Mouse (Mus musculus): ENCODE data around the gene Papss2. TPM values are rescaled to one million over a fixed set of nuclear protein-coding genes. Genes with fewer than 3 reads are reported as not detected.

The Papss2 gene
- polyA plus RNA-seq, 1 experiment: 4.1 TPM

DNA sequence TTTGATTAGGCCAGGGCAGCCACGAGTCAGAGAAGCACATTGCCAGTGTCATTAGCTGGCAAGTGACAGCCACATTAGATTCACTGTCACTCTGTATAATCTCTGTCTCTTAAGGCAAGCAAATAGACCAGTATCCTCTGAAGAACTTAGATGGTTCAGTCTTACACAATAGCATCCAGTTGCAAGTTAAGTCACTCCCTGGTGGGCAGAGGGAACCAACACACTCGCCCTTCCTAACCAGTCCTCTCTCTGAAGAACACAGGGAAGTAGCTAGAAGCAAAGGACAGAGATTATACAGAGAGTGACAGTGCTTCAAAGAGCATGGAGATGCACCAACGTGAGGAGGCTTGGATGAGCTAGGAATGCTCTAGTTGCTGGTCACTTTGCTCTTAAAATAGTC, 42.3 kb upstream of the Papss2 start:
- Histone ChIP-seq H3K27me3 (ENCODE audit: control insufficient read depth, insufficient read depth, low read length, poor library complexity, severe bottlenecking) (no peaks in the 10 kb centered on the region), H3K4me3 (ENCODE audit: low read depth, low read length) (no peak overlapping the region), H3K9ac (ENCODE audit: low read depth, poor library complexity, severe bottlenecking) (no peak overlapping the region), H3K27ac (ENCODE audit: insufficient read depth, low read length) (no peak overlapping the region), H3K4me1 (ENCODE audit: control insufficient read depth, insufficient read depth, low read length) (no peaks in the 10 kb centered on the region), H3K9me3 (replicated peaks; ENCODE audit: control insufficient read depth, insufficient read depth, low read length, poor library complexity, severe bottlenecking) (no peaks in the 10 kb centered on the region), H3K36me3 (ENCODE audit: control insufficient read depth, insufficient read depth, low read length, poor library complexity, severe bottlenecking) (no peaks in the 10 kb centered on the region)
- TF ChIP-seq EP300 (IDR thresholded peaks at IDR 0.05; ENCODE audit: insufficient read depth, low read depth, low read length): no peak
- no peak for TF ChIP-seq CTCF (IDR thresholded peaks at IDR 0.05; ENCODE audit: low read depth, low read length)
- TF ChIP-seq POLR2A (IDR thresholded peaks at IDR 0.05; ENCODE audit: insufficient read depth, low read length): no peak

DNA sequence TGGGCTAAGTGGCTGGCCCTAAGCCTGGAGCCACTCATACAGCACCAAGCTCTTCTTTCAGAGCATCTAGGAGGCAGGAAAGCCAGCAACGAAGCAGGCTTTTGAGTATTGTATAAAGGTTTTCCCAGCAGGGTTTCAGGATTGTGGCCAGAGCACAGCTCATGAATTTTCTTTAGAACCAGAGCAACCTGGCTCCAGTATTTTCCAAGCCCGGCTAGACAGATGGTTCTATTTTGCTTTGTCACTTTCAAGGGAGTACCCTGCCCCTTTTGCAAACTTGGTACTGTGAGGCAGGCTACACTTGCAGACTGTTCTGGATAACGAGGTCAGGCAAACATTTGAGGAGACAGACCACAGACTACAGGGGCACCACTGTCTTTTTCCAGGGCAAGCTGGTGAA, 40.3 kb upstream of the Papss2 start:
- no peaks in the 10 kb centered on the region for H3K9me3 ChIP-seq (replicated peaks; ENCODE audit: control insufficient read depth, insufficient read depth, low read length, poor library complexity, severe bottlenecking)
- H3K4me1 ChIP-seq (ENCODE audit: control insufficient read depth, insufficient read depth, low read length): no peaks in the 10 kb centered on the region
- H3K9ac ChIP-seq (ENCODE audit: low read depth, poor library complexity, severe bottlenecking): no peak overlapping the region
- H3K4me3 ChIP-seq (ENCODE audit: low read depth, low read length): no peak overlapping the region
- TF ChIP-seq CTCF (IDR thresholded peaks at IDR 0.05; ENCODE audit: low read depth, low read length) (no peak), EP300 (IDR thresholded peaks at IDR 0.05; ENCODE audit: insufficient read depth, low read depth, low read length) (no peak), POLR2A (IDR thresholded peaks at IDR 0.05; ENCODE audit: insufficient read depth, low read length) (no peak)
- H3K27me3 ChIP-seq (ENCODE audit: control insufficient read depth, insufficient read depth, low read length, poor library complexity, severe bottlenecking): no peaks in the 10 kb centered on the region
- no peaks in the 10 kb centered on the region for H3K36me3 ChIP-seq (ENCODE audit: control insufficient read depth, insufficient read depth, low read length, poor library complexity, severe bottlenecking)
- no peak overlapping the region for H3K27ac ChIP-seq (ENCODE audit: insufficient read depth, low read length)

DNA sequence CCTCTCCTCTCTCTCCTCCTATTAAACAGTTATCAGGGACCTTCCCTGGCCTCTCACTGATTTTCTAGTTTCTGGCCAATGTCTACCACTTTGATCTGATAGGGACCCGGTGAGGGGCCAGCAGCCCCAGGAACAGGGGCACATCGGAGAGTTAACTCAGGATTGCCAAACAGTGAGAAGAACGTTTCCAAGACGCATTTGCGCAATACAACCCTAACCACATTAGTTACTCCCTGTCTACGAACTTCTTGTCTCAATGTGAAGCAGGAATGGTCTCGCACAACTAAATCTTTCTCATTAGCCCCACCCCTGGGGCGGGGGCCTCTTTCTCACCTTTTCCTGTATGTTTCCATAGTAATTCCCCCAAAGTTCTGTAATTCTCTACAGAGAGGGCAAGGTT, 28.6 kb upstream of the Papss2 start:
- H3K27me3 ChIP-seq (ENCODE audit: control insufficient read depth, insufficient read depth, low read length, poor library complexity, severe bottlenecking): no peaks in the 10 kb centered on the region
- no peak for TF ChIP-seq EP300 (IDR thresholded peaks at IDR 0.05; ENCODE audit: insufficient read depth, low read depth, low read length)
- no peak for TF ChIP-seq POLR2A (IDR thresholded peaks at IDR 0.05; ENCODE audit: insufficient read depth, low read length)
- TF ChIP-seq CTCF (IDR thresholded peaks at IDR 0.05; ENCODE audit: low read depth, low read length): no peak
- H3K27ac ChIP-seq (ENCODE audit: insufficient read depth, low read length): no peak overlapping the region
- no peaks in the 10 kb centered on the region for H3K36me3 ChIP-seq (ENCODE audit: control insufficient read depth, insufficient read depth, low read length, poor library complexity, severe bottlenecking)
- no peaks in the 10 kb centered on the region for H3K4me1 ChIP-seq (ENCODE audit: control insufficient read depth, insufficient read depth, low read length)
- no peak overlapping the region for H3K9ac ChIP-seq (ENCODE audit: low read depth, poor library complexity, severe bottlenecking)
- no peak overlapping the region for H3K4me3 ChIP-seq (ENCODE audit: low read depth, low read length)
- H3K9me3 ChIP-seq (replicated peaks; ENCODE audit: control insufficient read depth, insufficient read depth, low read length, poor library complexity, severe bottlenecking): no peaks in the 10 kb centered on the region

DNA sequence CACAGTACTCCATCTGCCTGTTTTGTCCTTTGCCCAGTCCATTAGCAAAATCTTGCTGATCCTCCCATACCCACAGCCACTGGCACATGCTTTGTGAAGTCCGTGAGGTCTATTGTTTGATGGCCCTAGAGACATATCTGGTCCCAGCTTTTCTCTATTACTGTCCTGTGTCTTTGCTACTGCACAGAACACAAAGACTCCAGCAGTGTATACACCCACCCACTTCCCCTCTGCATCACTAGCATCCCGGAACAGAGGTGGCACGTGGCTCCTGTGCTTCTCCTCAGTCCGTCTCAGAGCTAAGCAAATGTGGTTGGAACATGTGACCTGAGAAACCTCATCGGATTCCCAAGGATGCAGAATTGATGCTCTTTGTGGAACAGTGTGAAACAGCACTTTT, 28.1 kb upstream of the Papss2 start:
- no peak for TF ChIP-seq EP300 (IDR thresholded peaks at IDR 0.05; ENCODE audit: insufficient read depth, low read depth, low read length)
- no peak for TF ChIP-seq CTCF (IDR thresholded peaks at IDR 0.05; ENCODE audit: low read depth, low read length)
- TF ChIP-seq POLR2A (IDR thresholded peaks at IDR 0.05; ENCODE audit: insufficient read depth, low read length): no peak
- no peak overlapping the region for H3K27ac ChIP-seq (ENCODE audit: insufficient read depth, low read length)
- H3K36me3 ChIP-seq (ENCODE audit: control insufficient read depth, insufficient read depth, low read length, poor library complexity, severe bottlenecking): no peaks in the 10 kb centered on the region
- H3K9me3 ChIP-seq (replicated peaks; ENCODE audit: control insufficient read depth, insufficient read depth, low read length, poor library complexity, severe bottlenecking): no peaks in the 10 kb centered on the region
- no peaks in the 10 kb centered on the region for H3K4me1 ChIP-seq (ENCODE audit: control insufficient read depth, insufficient read depth, low read length)
- H3K27me3 ChIP-seq (ENCODE audit: control insufficient read depth, insufficient read depth, low read length, poor library complexity, severe bottlenecking): no peaks in the 10 kb centered on the region
- no peak overlapping the region for H3K9ac ChIP-seq (ENCODE audit: low read depth, poor library complexity, severe bottlenecking)
- no peak overlapping the region for H3K4me3 ChIP-seq (ENCODE audit: low read depth, low read length)

DNA sequence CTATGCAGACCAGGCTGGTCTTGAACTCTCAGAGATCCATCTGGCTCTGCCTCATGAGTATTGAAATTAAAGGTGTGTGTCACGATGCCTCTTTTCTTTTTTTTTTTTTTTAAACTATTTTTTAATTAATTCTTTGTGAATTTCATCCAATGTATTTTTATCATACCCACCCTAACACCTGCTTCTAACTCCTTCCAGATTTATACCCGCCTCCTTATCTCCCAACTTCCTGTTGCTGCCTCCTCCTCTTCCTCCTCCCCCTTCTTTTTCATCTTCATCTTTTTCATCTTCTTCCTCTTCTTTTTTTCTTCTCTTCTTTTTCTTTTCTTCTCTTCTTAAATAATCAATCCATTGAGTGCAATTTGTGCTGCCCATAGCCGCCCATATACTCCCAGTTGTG, 27.1 kb upstream of the Papss2 start:
- Histone ChIP-seq H3K27me3 (ENCODE audit: control insufficient read depth, insufficient read depth, low read length, poor library complexity, severe bottlenecking) (no peaks in the 10 kb centered on the region), H3K36me3 (ENCODE audit: control insufficient read depth, insufficient read depth, low read length, poor library complexity, severe bottlenecking) (no peaks in the 10 kb centered on the region), H3K9ac (ENCODE audit: low read depth, poor library complexity, severe bottlenecking) (no peak overlapping the region), H3K4me3 (ENCODE audit: low read depth, low read length) (no peak overlapping the region), H3K27ac (ENCODE audit: insufficient read depth, low read length) (no peak overlapping the region), H3K4me1 (ENCODE audit: control insufficient read depth, insufficient read depth, low read length) (no peaks in the 10 kb centered on the region), H3K9me3 (replicated peaks; ENCODE audit: control insufficient read depth, insufficient read depth, low read length, poor library complexity, severe bottlenecking) (no peaks in the 10 kb centered on the region)
- no peak for TF ChIP-seq POLR2A (IDR thresholded peaks at IDR 0.05; ENCODE audit: insufficient read depth, low read length)
- no peak for TF ChIP-seq EP300 (IDR thresholded peaks at IDR 0.05; ENCODE audit: insufficient read depth, low read depth, low read length)
- TF ChIP-seq CTCF (IDR thresholded peaks at IDR 0.05; ENCODE audit: low read depth, low read length): no peak

DNA sequence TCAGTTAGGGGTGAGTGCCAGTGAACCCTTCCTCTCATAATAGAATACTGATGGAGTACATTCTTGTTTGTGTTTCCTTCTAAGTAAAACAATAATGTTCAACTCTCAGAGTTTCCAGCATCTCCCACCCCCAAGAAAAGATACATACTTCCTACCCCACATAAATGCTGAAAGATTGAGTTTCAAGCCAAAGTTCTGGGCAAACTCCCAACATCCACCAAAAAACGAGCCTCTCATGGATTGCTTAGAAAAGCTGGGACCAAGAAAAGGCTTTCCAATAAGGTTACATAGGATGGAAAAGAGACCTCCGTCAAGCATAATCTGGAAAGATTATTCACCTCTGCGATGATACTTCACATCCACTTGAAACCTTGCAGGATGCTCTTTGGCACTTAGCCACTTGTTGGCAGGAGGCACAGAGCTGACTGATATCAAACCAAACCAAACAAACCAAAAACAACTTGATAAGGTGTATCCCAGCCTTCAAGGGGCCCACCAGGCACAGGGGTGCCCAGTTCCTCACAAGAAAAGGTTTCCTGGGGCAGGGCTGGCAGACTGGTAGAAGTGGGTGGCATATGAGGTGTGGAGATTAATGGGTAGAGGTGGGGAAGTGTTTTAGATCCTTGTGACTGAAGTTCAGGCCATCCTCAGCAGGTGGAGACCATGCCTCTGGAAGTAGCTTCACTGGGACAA, 26.5 kb upstream of the Papss2 start:
- no peak overlapping the region for H3K9ac ChIP-seq (ENCODE audit: low read depth, poor library complexity, severe bottlenecking)
- H3K36me3 ChIP-seq (ENCODE audit: control insufficient read depth, insufficient read depth, low read length, poor library complexity, severe bottlenecking): no peaks in the 10 kb centered on the region
- H3K27me3 ChIP-seq (ENCODE audit: control insufficient read depth, insufficient read depth, low read length, poor library complexity, severe bottlenecking): no peaks in the 10 kb centered on the region
- no peak for TF ChIP-seq POLR2A (IDR thresholded peaks at IDR 0.05; ENCODE audit: insufficient read depth, low read length)
- TF ChIP-seq EP300 (IDR thresholded peaks at IDR 0.05; ENCODE audit: insufficient read depth, low read depth, low read length): no peak
- TF ChIP-seq CTCF (IDR thresholded peaks at IDR 0.05; ENCODE audit: low read depth, low read length): no peak
- no peaks in the 10 kb centered on the region for H3K4me1 ChIP-seq (ENCODE audit: control insufficient read depth, insufficient read depth, low read length)
- no peaks in the 10 kb centered on the region for H3K9me3 ChIP-seq (replicated peaks; ENCODE audit: control insufficient read depth, insufficient read depth, low read length, poor library complexity, severe bottlenecking)
- H3K27ac ChIP-seq (ENCODE audit: insufficient read depth, low read length): no peak overlapping the region
- H3K4me3 ChIP-seq (ENCODE audit: low read depth, low read length): no peak overlapping the region

All from ES-Bruce4 (cell line).